Mouse (Mus musculus) bone marrow macrophage, adult 2 months (primary cell): ENCODE results near the gene Morn2.

ENCODE experiments used
- CTCF ChIP-seq: IDR thresholded peaks from 2 replicates; pipeline ENCODE4 v1.5.1; 2012; ENCODE audit warnings: low read depth, mild to moderate bottlenecking, low read length, moderate library complexity
- POLR2A ChIP-seq: IDR thresholded peaks from 2 replicates; pipeline ENCODE4 v1.6.1; 2012; ENCODE audit warnings: mild to moderate bottlenecking, low read depth, low read length, borderline replicate concordance

DNA sequence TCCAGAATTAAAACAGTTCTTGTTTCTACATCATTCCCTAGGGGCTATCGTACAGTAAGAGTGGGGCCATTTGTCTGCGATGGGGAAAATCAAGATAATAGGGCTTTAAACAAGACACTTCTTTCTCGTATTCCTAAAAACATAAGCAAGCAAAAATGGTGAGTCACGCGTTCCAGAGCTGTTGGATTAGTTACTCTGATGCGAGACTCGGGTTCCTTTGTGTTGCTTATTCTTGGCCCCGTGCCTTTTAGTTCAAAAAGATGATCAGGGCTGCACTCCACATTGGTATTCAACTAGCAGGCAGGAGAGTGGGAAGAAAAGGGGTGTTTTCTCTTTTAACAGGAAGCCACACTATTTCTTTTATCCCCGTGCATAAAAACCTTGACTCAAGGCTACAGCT is 21.8 kb downstream of the Morn2 start:
- TF ChIP-seq CTCF (no peak), POLR2A (no peak)
